Mouse (Mus musculus): ENCODE data around the gene Srl. TPM values are rescaled to one million over a fixed set of nuclear protein-coding genes. Genes with fewer than 3 reads are reported as not detected.
"Not testable (repeated sequence)": the region's sequence is repeated elsewhere in the genome, so short reads cannot be mapped to it uniquely, and the experiment has no call there.

The Srl gene
- total RNA-seq, 2 experiments from 2014 or later = 13.6 to 14.1 TPM

GRCm38 (mm10) chr16:4517906-4518305, 23.7 kb downstream of the Srl start:
- no peak for DNase-seq

DNA sequence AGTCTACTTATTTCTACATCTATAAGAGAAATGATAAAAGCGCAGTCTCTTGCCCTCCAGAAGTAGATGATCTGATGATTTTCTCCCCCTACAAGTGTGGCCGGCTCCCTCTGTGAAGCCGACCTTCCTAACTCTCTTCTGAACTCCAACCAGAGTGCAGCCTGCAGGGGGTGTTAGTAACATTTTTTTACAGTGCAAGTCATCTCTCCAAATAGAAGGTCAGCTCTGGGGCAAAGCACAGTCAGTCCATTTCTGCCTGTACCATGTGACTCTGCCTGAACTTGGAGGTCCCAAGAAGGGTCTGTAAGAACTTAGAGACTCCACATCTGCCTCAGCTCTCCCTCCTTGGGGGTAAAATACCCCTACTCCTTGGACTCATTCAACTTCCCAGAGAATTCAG, 27.2 kb downstream of the Srl start:
- DNase-seq = no peak

GRCm38 (mm10) chr16:4512661-4513438, 28.8 kb downstream of the Srl start:
- peak; percentile 42 to 47 for DNase-seq

DNA sequence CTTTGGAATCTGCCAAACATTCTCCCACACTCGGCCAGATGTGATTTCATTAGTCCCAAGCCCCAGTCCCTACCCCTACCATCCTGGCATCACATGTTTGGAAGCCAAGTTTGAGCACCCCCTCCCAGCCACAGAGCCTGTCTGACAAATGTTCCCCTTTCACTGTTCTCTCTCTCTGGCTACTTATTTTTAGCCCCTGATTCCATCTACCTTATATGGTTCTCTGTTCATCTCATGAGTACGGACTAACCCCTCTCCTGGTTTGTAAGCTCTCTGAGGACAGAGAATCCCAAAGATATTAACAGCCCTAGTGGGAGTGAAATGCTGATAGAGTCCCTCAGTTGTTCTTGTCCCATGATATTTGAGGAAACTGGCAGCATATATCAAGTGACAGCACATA, 30.2 kb downstream of the Srl start:
- DNase-seq = peak in 1 of 2 experiments; percentile 30

GRCm38 (mm10) chr16:4506181-4506580, 35.4 kb downstream of the Srl start:
- no peak for DNase-seq

DNA sequence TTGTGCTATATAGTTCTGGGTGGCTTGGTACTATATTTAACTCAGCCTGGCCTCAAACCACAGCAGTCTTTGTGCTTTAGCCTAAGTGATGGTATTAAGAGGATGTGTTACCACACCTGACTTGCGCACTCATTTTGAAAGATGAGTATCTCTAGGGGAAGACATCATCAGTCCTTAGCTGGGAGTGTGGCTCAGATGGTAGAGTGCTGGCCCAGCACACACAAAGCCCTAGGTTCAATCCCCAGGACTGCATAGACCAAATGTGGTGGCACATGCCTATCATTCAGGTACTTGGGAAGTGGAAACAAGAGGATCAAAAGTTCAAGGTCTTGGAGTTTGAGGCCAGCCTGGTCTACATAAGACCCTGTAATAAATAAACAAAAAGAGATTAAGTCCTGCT, 38.1 kb downstream of the Srl start:
- no peak for DNase-seq

GRCm38 (mm10) chr16:4502568-4502967, 39.0 kb downstream of the Srl start:
- no peak for DNase-seq

DNA sequence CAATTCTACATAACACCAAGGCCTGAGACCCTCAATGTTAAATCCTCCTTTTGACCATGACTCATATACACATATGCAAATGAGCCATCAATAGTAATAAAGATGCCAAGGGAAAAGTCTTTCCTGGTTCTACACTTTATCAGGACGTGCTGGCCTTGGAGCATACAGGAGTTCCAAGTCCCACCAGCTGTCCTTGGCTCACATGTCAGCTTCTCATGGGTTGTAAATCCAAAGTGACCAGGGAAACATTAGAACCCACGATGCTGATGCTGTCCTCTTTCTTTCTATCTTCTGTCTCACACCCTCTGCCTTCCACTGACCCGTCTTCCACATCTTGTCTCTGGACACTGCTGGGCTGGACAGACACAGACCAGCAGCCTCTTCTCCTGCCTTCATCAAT, 39.9 kb downstream of the Srl start:
- no peak for DNase-seq

DNA sequence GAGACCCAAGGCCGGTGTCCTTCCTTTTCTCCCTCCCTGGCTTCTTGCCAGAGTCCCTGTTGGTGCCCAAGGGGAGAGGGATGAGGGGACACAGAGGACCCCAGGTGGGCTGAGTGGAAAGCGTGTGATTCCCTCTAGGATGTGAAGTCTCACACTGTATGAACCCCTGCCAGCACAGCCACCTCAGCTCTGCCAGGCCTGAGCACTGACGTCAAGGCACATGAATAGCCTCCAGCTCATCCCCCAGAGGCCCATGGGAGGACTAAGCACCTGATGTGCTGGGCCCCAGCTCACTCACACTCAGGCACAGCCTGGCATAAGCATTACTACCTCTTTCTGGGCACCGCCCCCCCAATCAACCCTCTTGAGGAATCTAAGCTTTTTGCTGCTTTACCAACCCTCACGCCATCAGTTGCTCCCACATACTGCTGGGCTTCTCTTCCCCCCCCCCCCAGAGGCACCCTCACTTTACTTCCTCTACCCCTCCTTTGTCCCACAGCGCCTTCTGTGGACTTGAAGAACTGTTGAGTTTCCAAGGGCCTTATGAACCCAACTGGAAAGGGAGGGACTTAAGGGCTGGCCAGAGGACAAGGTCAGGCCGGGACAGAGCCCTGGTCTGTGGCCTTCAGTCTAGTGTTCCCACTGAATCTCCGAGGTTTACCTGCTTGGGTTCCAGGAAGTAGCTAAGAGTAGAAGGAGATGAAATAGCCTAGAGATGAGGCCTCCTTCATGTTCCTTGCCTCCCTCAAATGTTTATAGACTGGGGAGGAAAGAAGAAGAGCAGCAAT, 40.8 kb downstream of the Srl start:
- DNase-seq = no peak

- DNase-seq = no peak
These were observed 43.6 kb downstream of the Srl start for GRCm38 (mm10) chr16:4497762-4498607.

DNA sequence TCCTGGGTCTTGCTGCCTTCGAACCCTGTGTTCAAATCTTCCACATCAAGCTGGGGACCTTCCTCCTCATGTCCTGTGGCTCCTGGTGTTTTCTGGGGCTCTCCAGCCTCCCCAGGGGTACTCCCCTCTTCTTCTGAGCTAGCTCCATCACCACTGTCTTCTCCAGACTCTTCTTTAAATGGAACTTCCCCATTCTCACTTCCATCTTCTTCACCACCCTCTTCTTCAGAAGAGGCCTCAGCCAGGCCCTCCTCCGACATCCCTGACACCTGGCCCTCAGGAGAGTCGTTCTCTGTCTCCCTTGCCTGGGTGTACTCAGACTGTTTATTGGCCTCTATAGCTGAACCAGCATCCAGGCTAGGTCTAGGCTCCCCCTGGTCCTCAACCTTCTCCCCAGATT, 45.1 kb downstream of the Srl start:
- no peak for DNase-seq

GRCm38 (mm10) chr16:4495861-4496260, 45.8 kb downstream of the Srl start:
- no peak for DNase-seq

- DNase-seq = no peak
These were observed 48.6 kb downstream of the Srl start for GRCm38 (mm10) chr16:4492777-4493563.

GRCm38 (mm10) chr16:4489114-4489624, 52.4 kb downstream of the Srl start:
- DNase-seq = peak; percentile 88 to 92

DNA sequence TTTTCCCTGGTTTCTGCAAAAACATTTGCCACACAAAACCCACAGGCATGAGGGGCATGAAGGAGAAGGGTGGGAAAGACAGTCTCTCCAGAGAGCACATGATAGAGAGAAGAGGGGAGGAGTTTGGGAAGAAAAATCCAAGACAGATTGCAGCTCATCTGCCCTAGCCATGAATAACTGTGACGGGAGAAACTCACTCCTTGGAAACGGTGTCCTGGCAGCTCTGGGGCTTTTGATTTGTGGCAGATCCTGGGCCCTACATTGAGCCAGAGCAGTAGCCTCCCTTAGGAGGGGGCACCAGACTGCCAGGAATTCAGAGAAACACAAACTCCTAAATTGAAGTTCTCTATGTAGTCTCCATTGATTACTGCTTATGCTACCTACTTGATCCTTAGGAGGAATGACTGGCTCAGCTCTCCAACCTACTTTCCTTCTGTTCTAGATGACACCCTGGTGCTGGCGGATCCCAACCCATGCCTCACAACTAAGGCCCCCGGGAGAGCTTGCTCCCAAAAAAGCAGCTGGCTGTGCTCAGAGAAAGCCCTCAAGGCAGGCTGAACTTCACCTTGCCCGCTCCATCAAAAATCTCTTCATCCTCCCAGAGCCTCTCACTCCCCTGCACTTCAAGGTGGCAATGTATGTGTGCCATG, 60.9 kb downstream of the Srl start:
- DNase-seq = peak in 1 of 2 experiments; percentile 37

DNA sequence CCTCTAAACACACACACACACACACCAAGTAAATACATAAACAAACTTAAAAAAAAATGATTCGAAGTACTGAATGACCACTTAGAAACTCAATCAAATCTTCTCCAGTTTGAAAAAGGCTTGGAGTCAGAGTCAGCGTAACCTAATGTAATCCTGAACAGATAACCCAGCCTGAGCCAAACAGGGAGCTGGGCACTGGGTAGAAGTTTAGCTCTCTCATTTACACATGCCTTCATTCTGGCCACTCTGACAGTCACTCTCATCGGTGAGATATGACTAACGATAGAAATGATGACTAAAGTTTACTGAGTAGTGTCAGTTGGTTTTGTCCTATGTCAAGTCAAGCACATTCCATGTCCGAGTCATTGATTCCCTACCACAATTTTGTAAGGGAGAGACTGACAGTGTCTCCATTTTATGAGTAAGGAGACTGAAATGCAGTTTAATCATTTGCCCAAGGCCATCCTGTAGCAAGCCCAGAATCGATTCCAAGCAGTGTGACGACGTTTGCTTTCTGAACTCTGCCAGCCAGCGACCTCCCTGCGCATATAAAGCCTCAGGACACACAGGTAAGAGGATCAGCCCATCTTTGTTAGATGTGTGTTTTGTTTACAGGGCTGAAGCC, 63.9 kb downstream of the Srl start:
- no peak for DNase-seq

DNA sequence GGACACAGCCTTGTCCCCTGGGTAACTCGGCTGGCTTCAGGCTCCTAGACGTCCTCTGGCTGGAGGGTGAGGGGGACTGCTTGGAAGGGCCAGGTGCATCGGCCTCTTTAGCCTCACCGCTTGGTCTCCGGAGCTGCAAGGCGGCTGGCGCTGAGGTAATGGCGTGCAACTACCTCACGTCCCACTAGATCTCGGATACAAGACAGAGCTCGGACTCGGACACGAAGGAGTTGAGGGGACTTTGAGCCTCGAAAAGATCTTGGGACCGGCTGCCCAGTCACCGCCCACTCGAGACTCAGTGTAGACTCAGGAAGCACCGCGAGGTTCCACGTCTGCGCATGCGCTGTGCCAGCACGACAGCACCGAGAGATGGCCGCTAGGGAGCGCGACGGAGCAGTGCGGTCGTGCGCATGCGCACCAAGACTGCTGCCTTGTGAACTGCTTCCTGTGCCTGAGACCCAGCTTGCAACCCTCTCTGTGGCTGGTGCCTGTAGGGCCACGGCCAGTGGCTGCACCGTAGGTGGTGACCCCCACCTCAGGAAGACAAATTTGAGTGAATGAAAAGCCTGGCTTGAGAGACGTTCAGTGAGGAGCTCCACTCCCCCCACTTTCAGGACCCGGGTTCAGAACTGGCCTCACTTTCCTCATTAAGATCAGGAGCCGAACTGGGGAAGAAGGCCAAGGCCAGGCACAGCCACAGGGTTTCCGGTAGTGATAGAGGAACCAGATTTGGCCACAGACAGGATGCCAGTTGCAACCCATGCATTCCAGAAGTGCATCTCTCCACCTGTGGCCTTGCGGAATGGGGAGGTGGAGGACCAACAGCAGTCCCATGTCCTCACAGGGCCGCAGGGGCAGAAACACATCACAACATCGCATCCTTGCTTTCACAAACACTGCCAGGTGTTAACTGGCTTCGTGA, 66.5 kb downstream of the Srl start:
- peak; percentile 92 to 93 for DNase-seq

- DNase-seq = not testable (repeated sequence)
These were observed 67.4 kb downstream of the Srl start for GRCm38 (mm10) chr16:4474040-4474881.

DNA sequence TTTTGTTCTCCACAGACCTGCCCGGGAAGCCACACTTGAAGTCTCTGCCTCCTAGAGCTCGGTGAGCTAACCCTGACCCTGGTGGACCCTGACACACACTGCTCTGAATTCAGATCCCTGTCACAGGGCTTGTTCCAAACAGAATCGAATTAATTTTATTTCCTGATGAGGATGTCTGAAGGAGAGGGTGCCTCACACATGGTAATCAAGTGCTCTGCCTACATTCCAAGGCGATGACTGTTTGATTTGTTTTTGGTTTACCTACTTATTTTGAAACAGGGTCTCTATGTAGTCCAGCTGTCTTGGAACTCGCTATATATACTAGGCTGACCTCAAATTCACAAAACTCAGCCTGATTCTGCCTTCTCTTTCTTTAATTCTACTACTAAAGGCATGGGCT, 68.4 kb downstream of the Srl start:
- DNase-seq = no peak
